Mouse (Mus musculus) heart, postnatal 0 days (tissue): ENCODE results near the gene Pik3cb.

Experiments used
- CTCF ChIP-seq: IDR thresholded peaks from 2 replicates; pipeline ENCODE4 v1.5.1; 2016; ENCODE audit warnings: antibody characterized with exemption, control low read depth, low read depth
- EP300 ChIP-seq: IDR thresholded peaks from 2 replicates; pipeline ENCODE4 v1.6.1; 2016; ENCODE audit warnings: antibody characterized with exemption, low read depth

- no peak for TF ChIP-seq CTCF
- no peak for TF ChIP-seq EP300
Measured at GRCm38 (mm10) chr9:99017679-99018078, 122.7 kb downstream of the Pik3cb start.
